Mouse (Mus musculus): ENCODE data around the gene Lig4. TPM values are rescaled to one million over a fixed set of nuclear protein-coding genes. Genes with fewer than 3 reads are reported as not detected.

Lig4 gene
- total RNA-seq, 2 experiments from 2014 or later, result 11.7 to 12.9 TPM

DNA sequence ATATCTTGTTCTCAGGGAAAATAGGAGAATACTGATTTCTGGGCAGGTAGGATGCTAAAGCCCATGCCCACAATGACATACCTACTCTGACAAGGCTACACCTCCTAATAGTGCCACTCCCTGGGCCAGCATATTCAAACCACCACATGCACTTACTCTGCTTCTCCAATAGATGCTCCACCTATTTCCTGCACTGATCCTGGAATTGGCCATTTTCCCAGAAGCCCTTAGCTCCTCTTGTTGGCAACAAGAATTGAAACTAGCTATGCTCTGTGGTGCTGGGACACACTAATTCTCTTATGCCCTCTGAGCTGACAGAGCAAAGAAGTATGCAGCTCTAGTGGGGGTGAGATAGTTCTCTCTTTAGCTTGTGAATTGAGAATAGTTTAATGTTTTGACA, 44.8 kb downstream of the Lig4 start:
- DNase-seq (ENCODE audit: low spot score in 2 of 2), result no peak

DNA sequence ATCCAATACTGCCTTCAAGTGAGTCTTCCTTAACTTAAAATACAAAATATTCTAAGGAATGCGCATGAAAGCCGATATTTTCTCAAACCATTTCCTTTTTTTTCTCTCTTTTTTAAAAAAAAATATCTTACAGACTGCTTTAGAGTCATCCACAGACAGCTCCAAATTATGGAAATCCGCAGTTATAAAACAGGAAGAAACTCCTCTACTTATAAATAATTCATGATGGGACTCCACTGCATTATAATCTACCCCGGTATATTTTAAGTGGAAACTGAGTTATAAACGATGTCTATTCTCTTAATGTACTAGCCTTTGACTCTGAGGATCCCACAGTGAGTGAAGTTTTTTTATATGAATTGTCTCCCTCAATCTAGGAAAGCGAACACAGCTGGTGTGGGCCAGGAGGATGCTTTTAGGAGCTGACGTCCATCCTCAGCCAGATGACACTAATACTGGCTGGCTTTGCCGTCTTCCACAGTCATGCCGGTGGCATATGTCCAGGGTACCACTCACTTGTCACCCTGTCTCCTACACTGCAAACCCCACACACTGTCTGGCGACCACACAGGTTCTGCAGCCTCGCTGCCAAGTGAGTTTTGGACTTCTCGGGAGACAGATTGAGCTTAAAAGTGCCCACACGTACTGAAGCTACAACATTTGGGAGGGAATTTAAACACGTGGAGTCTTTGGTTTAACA, 47.6 kb downstream of the Lig4 start:
- DNase-seq (ENCODE audit: low spot score in 2 of 2), result peak; percentile 13 to 35

Other genes starting within 250 kb of the Lig4 start
- 10 to 100 TPM; 85.3 to 94.9 TPM for gene Fam155a, start 206.5 kb downstream of the Lig4 start, total RNA-seq (2021)
- not detected for gene Gm10217, start 113.4 kb downstream of the Lig4 start, total RNA-seq (2021)
- gene Abhd13, start within 50 bp of the Lig4 start, total RNA-seq (2021), result 10 to 100 TPM; 29.4 TPM
- gene Tnfsf13b, start 28.8 kb upstream of the Lig4 start, total RNA-seq (2021), result 1 to 10 TPM; 2.6 to 2.8 TPM
- gene Myo16, start 176.2 kb upstream of the Lig4 start, total RNA-seq (2021), result 10 to 100 TPM; 71.4 to 78.7 TPM